Mouse (Mus musculus): ENCODE measurements around the gene Espnl.

Espnl gene

DNA sequence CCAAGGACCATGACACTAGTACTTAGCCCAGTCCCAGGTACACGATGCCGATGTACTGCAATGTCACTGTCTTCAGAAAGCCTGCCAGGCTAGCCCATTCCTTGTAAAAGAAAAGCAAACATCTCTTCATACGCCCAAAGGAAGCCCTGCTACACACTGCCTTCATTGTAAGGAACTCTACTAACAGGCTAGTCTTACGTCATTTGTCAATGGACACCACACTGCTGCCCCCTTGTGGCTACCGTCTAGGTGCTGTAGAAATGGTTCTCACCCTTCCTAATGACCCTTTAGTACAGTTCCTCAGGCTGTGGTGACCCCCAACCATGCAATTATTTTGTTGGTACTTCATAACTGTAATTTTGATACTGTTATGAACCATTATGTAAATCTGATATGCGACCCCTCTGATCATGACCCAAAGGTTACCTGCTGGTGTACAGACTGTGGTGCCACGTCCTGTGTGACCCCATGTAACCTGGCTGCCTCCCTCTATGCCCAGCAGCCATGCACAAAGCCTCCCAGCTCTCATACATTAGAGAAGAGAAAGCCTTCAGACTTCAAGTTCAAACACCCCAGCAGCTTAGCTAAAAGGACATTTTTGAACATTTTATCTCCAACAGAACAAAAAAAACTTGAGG is 58.7 kb downstream of the Espnl start:
- DNase-seq (ENCODE audit: low spot score in 2 of 2), result peak in 1 of 2 experiments; percentile 79

DNA sequence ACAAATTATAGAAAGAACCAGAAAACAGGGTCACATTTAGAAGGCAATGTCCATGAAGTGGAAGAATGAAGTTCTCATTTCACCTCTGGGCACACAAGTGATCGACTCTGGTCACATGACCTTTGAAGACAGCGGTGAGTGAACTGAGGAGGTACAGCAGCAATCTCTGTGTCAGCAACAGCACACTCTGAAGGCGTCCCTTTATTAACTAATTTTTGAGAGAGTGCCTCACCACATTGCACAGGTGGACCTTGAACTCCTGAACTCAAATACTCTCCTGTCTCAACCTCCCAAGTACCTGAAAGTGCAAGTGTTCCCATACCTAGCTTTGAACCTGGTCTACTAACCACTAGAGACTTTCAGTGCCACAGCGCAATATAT is 59.2 kb downstream of the Espnl start:
- no peak for DNase-seq (ENCODE audit: low spot score in 2 of 2)

DNA sequence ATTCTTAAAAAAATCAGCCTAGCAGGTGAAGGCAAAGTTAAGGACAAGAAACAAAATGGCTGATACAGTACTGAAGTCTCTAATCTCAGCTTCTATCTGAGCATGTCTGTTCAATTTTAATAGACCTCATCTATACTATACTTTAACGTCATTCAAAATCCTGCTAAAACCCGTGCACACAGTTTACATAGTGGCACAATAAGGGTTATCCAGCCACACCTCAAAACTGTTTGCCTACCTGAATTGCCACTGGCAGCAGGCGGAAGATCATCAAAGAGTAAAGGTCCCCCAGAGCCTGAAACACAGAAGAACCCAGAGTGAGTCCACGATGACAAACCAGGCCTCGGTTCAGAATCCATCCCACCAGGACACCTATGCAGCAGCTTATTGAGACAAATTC is 68.5 kb downstream of the Espnl start:
- no peak for DNase-seq (ENCODE audit: low spot score in 2 of 2)

DNA sequence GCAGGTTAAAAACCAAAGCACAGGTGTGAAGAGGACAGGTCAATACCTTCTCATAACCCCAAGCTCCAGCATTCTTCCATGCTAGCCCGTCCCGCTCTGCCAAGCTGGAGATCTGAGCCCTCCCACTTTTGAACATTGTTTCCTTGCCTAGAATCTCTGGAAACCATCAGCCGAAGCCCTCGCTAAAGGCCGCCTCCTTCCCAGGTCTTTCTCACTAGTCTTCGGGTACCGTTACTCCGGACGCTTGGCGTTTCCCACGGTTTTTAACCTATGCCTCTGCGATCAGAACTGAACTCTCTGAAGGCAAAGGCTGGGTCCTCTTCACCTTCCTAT is 76.0 kb downstream of the Espnl start:
- DNase-seq (ENCODE audit: low spot score in 2 of 2), result peak in 1 of 2 experiments; percentile 21

Measured in left cerebral cortex, adult 9 months (tissue).